Mouse (Mus musculus): ENCODE results near the gene Pigr. TPM values are rescaled to one million over a fixed set of nuclear protein-coding genes. Genes with fewer than 3 reads are reported as not detected.

Gene Pigr
- 0.21 and 0.53 TPM in 2 replicates for polyA plus RNA-seq (2012; ENCODE audit: low replicate concordance)

DNA sequence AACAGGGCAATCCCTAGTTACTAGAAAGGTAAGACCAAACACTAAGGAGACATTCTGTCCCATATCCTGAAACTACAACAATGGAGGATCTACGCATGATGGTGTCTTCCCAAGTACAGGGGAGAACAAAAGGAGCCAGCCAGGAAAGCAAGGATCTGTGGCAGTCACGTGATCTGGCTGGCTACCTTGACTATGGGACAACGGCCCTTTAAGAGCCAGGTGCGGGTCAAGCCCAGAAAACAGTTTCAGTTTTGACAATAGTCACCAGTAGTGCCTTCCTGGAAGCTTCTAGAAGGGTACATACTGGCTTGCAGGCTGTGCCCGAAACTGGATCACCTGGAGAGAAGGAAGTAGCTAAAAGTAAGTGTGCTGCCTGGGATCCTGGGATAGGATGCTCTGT lies at the start of gene Pigr:
TSS of gene Pigr (plus strand) at position 237 of the 400 bp plus-strand sequence.

GRCm38 (mm10) chr1:130800602-130801001 lies 25.9 kb upstream of the Pigr start, which contains the start of gene Fcamr:
TSS of gene Fcamr (plus strand) at chr1:130800902.

GRCm38 (mm10) chr1:130865541-130866221 lies 39.2 kb downstream of the Pigr start, which contains the start of gene Fcmr:
TSS of gene Fcmr (plus strand) at chr1:130865669.

GRCm38 (mm10) chr1:130887354-130887753 lies 60.9 kb downstream of the Pigr start, which contains the start of gene Il24:
TSS of gene Il24 (minus strand) at chr1:130887454.

Other genes with a start within 250 kb of the Pigr start
- not detected in 2 replicates for gene Zp3r, start 197.1 kb upstream of the Pigr start, polyA plus RNA-seq (2012; ENCODE audit: low replicate concordance)
- gene C4bp, start 165.1 kb upstream of the Pigr start, polyA plus RNA-seq (2012; ENCODE audit: low replicate concordance): not detected in 2 replicates
- not detected in 2 replicates for gene Gm29427, start 110.9 kb upstream of the Pigr start, polyA plus RNA-seq (2012; ENCODE audit: low replicate concordance)
- 1.7 and 3.7 TPM in 2 replicates for gene Yod1, start 109.4 kb upstream of the Pigr start, polyA plus RNA-seq (2012; ENCODE audit: low replicate concordance)
- gene Pfkfb2, start 97.4 kb upstream of the Pigr start, polyA plus RNA-seq (2012; ENCODE audit: low replicate concordance): 1.3 and 6.7 TPM in 2 replicates
- gene AA986860, start 94.7 kb upstream of the Pigr start, polyA plus RNA-seq (2012; ENCODE audit: low replicate concordance): 0.71 and 2.5 TPM in 2 replicates
- gene Fcamr, start 25.8 kb upstream of the Pigr start, polyA plus RNA-seq (2012; ENCODE audit: low replicate concordance): not detected in 2 replicates
- 2,209 and 5,805 TPM in 2 replicates for gene Fcmr, start 39.0 kb downstream of the Pigr start, polyA plus RNA-seq (2012; ENCODE audit: low replicate concordance)
- gene Il24, start 60.8 kb downstream of the Pigr start, polyA plus RNA-seq (2012; ENCODE audit: low replicate concordance): not detected in 2 replicates
- gene Il20, start 84.8 kb downstream of the Pigr start, polyA plus RNA-seq (2012; ENCODE audit: low replicate concordance): not detected in 2 replicates
- gene Il19, start 113.4 kb downstream of the Pigr start, polyA plus RNA-seq (2012; ENCODE audit: low replicate concordance): not detected in 2 replicates
- 0.18 TPM in 1 of 2 replicates, not detected in the other for gene Il10, start 193.2 kb downstream of the Pigr start, polyA plus RNA-seq (2012; ENCODE audit: low replicate concordance)